Mouse (Mus musculus) stomach, postnatal 0 days (tissue): ENCODE measurements at regions not wholly inside any gene's neighbourhood (a gene's known extent, or its start where the extent isn't known, plus 50 kb on each side); places are given as distances from the start of the nearest gene placed in this dataset.

ENCODE experiments used
- ATAC-seq: fragments of 200-750 bp; cut with Nextera tagmentation; 2 replicates; pipeline ENCODE4 v1.8.0; 2017; ENCODE audit not compliant: low FRiP score, low TSS enrichment
- DNase-seq: peaks from one replicate; pipeline ENCODE4 v3.0.0-alpha.2; 2016; ENCODE audit warnings: low spot score
- H3K27ac ChIP-seq: fragments of 300-500 bp; sonication (generic); replicated peaks from 2 replicates; pipeline ENCODE4 v1.5.1; 2014; ENCODE audit warnings: mild to moderate bottlenecking, control low read depth
- H3K27me3 ChIP-seq: fragments of 300-500 bp; sonication (generic); 2 replicates; pipeline ENCODE4 v1.6.1; 2014; ENCODE audit warnings: low read length; ENCODE audit not compliant: control insufficient read depth, insufficient read depth
- H3K36me3 ChIP-seq: fragments of 300-500 bp; sonication (generic); 2 replicates; pipeline ENCODE4 v1.6.1; 2014; ENCODE audit warnings: low read length, mixed read lengths; ENCODE audit not compliant: control insufficient read depth, insufficient read depth
- H3K4me1 ChIP-seq: fragments of 300-500 bp; sonication (generic); replicated peaks from 2 replicates; pipeline ENCODE4 v1.6.1; 2014; ENCODE audit warnings: antibody characterized with exemption; ENCODE audit not compliant: control insufficient read depth, insufficient read depth
- H3K4me2 ChIP-seq: fragments of 300-500 bp; sonication (generic); replicated peaks from 2 replicates; pipeline ENCODE4 v1.6.1; 2014; ENCODE audit warnings: low read depth, mild to moderate bottlenecking, control low read depth, moderate library complexity
- H3K4me3 ChIP-seq: fragments of 300-500 bp; sonication (generic); 2 replicates; pipeline ENCODE4 v1.5.1; 2014; ENCODE audit warnings: low read depth, low read length, control low read depth
- H3K9ac ChIP-seq: fragments of 300-500 bp; sonication (generic); 2 replicates; pipeline ENCODE4 v1.6.1; 2014; ENCODE audit warnings: mild to moderate bottlenecking, low read length, control low read depth, mixed read lengths
- H3K9me3 ChIP-seq: fragments of 300-500 bp; sonication (generic); 2 replicates; pipeline ENCODE4 v1.6.1; 2016; ENCODE audit warnings: low read length; ENCODE audit not compliant: control insufficient read depth
- CTCF ChIP-seq: IDR thresholded peaks from 2 replicates; pipeline ENCODE4 v1.5.1; 2016; ENCODE audit warnings: antibody characterized with exemption, low read depth, mild to moderate bottlenecking, moderate library complexity
- EP300 ChIP-seq: optimal IDR thresholded peaks from 2 replicates; pipeline ENCODE3; 2016; ENCODE audit warnings: antibody characterized with exemption
- WGBS: fragments of 180-500 bp; shearing (Covaris S2); extraction: QIAGEN DNeasy Blood & Tissue Kit; methylation state at CpG from one replicate; pipeline ENCODE4 v1.1.7; 2014; 5-methylcytosine and 5-hydroxymethylcytosine counted together

- H3K9me3 ChIP-seq: no peaks in the 10 kb centered on the region
- DNase-seq (no peak), ATAC-seq (peak; percentile 95)
- no peaks in the 10 kb centered on the region for H3K27me3 ChIP-seq
- TF ChIP-seq CTCF (no peak), EP300 (no peak)
- peak overlapping the region; percentile 67 for H3K27ac ChIP-seq
- no peak overlapping the region for H3K4me3 ChIP-seq
- H3K9ac ChIP-seq: no peak overlapping the region
- H3K36me3 ChIP-seq: no peaks in the 10 kb centered on the region
- 51% methylated on average over 10 of the region's 10 CpGs for WGBS
- peaks cover 2% of the 10 kb centered on the region; the same call in 1 of the 2 replicates for H3K4me1 ChIP-seq
- H3K4me2 ChIP-seq: no peak overlapping the region
Observed at GRCm38 (mm10) chr10:17575448-17576332, 147.3 kb upstream of the Cited2 start.

- peak; percentile 88 for ATAC-seq
- Histone ChIP-seq H3K9me3 (no peaks in the 10 kb centered on the region), H3K9ac (no peak overlapping the region), H3K27ac (peak overlapping the region; percentile 61), H3K36me3 (no peaks in the 10 kb centered on the region), H3K4me3 (no peak overlapping the region), H3K4me1 (peaks cover 2% of the 10 kb centered on the region; the same call in 1 of the 2 replicates), H3K4me2 (no peak overlapping the region), H3K27me3 (no peaks in the 10 kb centered on the region)
- TF ChIP-seq CTCF: no peak
- DNase-seq: no peak
Observed at GRCm38 (mm10) chr10:17576333-17576750, 146.7 kb upstream of the Cited2 start.

DNA sequence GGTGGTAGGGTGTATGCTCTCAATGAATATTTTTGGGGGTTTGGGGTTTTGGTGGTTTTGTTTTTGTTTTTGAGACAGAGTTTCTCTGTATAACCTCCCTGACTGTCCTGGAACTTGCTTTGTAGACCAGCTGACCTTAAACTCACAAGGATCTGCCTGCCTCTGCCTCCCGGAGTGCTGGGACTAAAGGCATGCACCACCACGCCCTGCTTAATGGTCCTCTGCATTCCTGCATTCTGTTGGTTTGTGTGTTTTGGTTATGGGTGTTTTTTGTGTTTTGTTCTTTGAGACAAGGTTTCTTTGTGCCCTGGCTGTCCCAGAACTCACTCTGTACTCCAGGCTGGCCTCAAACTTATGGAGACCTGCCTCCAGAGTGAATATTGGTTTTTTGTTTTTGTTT, 143.6 kb upstream of the Cited2 start:
- Histone ChIP-seq H3K36me3 (no peaks in the 10 kb centered on the region), H3K4me2 (no peak overlapping the region), H3K27me3 (no peaks in the 10 kb centered on the region), H3K27ac (no peak overlapping the region), H3K9ac (no peak overlapping the region), H3K9me3 (no peaks in the 10 kb centered on the region), H3K4me1 (peaks cover 2% of the 10 kb centered on the region; the same call in 1 of the 2 replicates), H3K4me3 (no peak overlapping the region)
- TF ChIP-seq CTCF (no peak), EP300 (no peak)
- no peak for ATAC-seq
- 81% methylated on average over 2 of the region's 2 CpGs for WGBS
- DNase-seq: no peak

GRCm38 (mm10) chr10:17584842-17585241, 138.2 kb upstream of the Cited2 start:
- Histone ChIP-seq H3K36me3 (no peaks in the 10 kb centered on the region), H3K4me2 (no peak overlapping the region), H3K27ac (no peak overlapping the region), H3K4me3 (no peak overlapping the region), H3K27me3 (no peaks in the 10 kb centered on the region), H3K9me3 (no peaks in the 10 kb centered on the region), H3K9ac (no peak overlapping the region), H3K4me1 (no peaks in the 10 kb centered on the region)
- DNase-seq: no peak
- no peak for ATAC-seq
- no peak for TF ChIP-seq CTCF
- TF ChIP-seq EP300: no peak
- WGBS: 82% methylated on average over 7 of the region's 7 CpGs

GRCm38 (mm10) chr10:17586910-17587309, 136.1 kb upstream of the Cited2 start:
- no peaks in the 10 kb centered on the region for H3K4me1 ChIP-seq
- no peaks in the 10 kb centered on the region for H3K27me3 ChIP-seq
- no peaks in the 10 kb centered on the region for H3K9me3 ChIP-seq

GRCm38 (mm10) chr10:17589136-17589535, 133.9 kb upstream of the Cited2 start:
- Histone ChIP-seq H3K9ac (no peak overlapping the region), H3K36me3 (no peaks in the 10 kb centered on the region), H3K4me3 (no peak overlapping the region), H3K4me2 (no peak overlapping the region), H3K9me3 (no peaks in the 10 kb centered on the region), H3K27me3 (no peaks in the 10 kb centered on the region), H3K4me1 (no peaks in the 10 kb centered on the region), H3K27ac (no peak overlapping the region)
- no peak for DNase-seq
- WGBS: 82% methylated on average over 4 of the region's 4 CpGs
- no peak for TF ChIP-seq CTCF
- no peak for TF ChIP-seq EP300
- ATAC-seq: no peak

More at GRCm38 (mm10) chr10:17586910-17587309, 136.1 kb upstream of the Cited2 start:
- WGBS: 90% methylated on average over 2 of the region's 2 CpGs
- DNase-seq (no peak), ATAC-seq (no peak)
- no peak for TF ChIP-seq EP300
- TF ChIP-seq CTCF: no peak
- Histone ChIP-seq H3K9ac (no peak overlapping the region), H3K4me3 (no peak overlapping the region), H3K27ac (no peak overlapping the region), H3K4me2 (no peak overlapping the region), H3K36me3 (no peaks in the 10 kb centered on the region)
